ENCODE assay signal across 9 mouse cellular contexts in the genomic region with DNA sequence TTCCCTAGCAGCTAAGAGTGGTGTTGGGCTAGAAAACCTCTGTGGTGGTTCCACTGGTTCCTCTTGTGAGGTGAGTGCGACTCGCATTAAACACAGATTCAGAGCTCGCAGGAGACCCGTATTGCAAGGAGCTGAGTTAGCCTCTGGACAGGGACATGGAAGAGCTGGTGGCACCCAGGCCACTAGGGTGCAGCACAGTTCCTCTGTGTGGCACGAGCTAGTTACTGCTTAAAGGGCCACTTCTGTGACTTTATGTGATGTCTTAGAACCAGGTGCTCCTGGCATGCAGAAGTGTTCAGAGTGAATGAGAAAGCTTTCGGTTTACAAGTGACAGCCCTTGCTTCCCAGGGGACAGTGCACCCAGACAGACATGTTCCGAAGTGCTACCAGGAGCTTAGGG. TPM values are rescaled to one million over a fixed set of nuclear protein-coding genes. Genes with fewer than 3 reads are reported as not detected.
DNase-seq lines count a peak whose midpoint lies in the region; ATAC-seq lines count a peak whose summit lies in the region.
"Had no signal": no experiment of that assay in that cellular context is flagged by ENCODE, and none has a peak within 500 bp of the region (broad histone marks: within the 10 kb centered on the region; RNA-seq: fewer than 3 reads in every experiment).

No protein-coding gene starts in this region.

- no peaks in the 10 kb centered on the region for H3K9me3 ChIP-seq in forebrain, embryonic 14.5 days (replicated peaks; ENCODE audit: control insufficient read depth, low read length)
- no peaks in the 10 kb centered on the region for H3K9me3 ChIP-seq in forebrain, embryonic 15.5 days
- no peaks in the 10 kb centered on the region for H3K9me3 ChIP-seq in lung, embryonic 15.5 days
- H3K9me3 ChIP-seq: midbrain, embryonic 12.5 days had no signal

- H3K4me1 ChIP-seq in forebrain, embryonic 14.5 days (ENCODE audit: control insufficient read depth, insufficient read depth, low read length): no peaks in the 10 kb centered on the region
- H3K4me1 ChIP-seq in forebrain, embryonic 15.5 days: no peaks in the 10 kb centered on the region
- no peaks in the 10 kb centered on the region for H3K4me1 ChIP-seq in lung, embryonic 15.5 days
- H3K4me1 ChIP-seq: midbrain, embryonic 12.5 days had no signal

- no peak for ATAC-seq in forebrain, embryonic 14.5 days
- ATAC-seq in forebrain, embryonic 15.5 days (replicated peaks): no peak
- ATAC-seq in hematopoietic stem cell, adult 5-6 weeks (replicated peaks in 1 of 2; ENCODE audit: insufficient read depth in 1 of 2, low FRiP score in 2 of 2, low TSS enrichment in 1 of 2, low read depth in 1 of 2, poor library complexity in 2 of 2, severe bottlenecking in 2 of 2): peak; percentile 85 to 93
- peak; percentile 33; the same call in 1 of the 2 replicates for ATAC-seq in lung, embryonic 15.5 days (ENCODE audit: borderline replicate concordance, extremely low read depth, low FRiP score, low TSS enrichment)

- DNase-seq in forebrain, embryonic 14.5 days (ENCODE audit: low spot score): peak; percentile 14
- DNase-seq in urinary bladder, postnatal 14 days (ENCODE audit: low spot score): peak; percentile 42
- DNase-seq in urinary bladder, postnatal 4 days (ENCODE audit: low spot score in 2 of 2): no peak
- DNase-seq in spleen, adult 18-20 months: peak; percentile 37 to 70
- no peak for DNase-seq in yolk sac, embryonic 10.5 days (ENCODE audit: low spot score)

- no peak overlapping the region for H3K27ac ChIP-seq in forebrain, embryonic 14.5 days (ENCODE audit: low read depth, low read length)
- no peak overlapping the region for H3K27ac ChIP-seq in forebrain, embryonic 15.5 days (replicated peaks)
- no peak overlapping the region for H3K27ac ChIP-seq in lung, embryonic 15.5 days
- H3K27ac ChIP-seq: midbrain, embryonic 12.5 days had no signal

- WGBS in forebrain, embryonic 14.5 days: 77% methylated on average over 7 of the region's 7 CpGs
- 73% methylated on average over 7 of the region's 7 CpGs for WGBS in forebrain, embryonic 15.5 days
- 71% methylated on average over 7 of the region's 7 CpGs for WGBS in lung, embryonic 15.5 days

- H3K36me3 ChIP-seq in forebrain, embryonic 14.5 days (ENCODE audit: control insufficient read depth, insufficient read depth, low read length): peaks cover 99% of the 10 kb centered on the region
- peaks cover 91% of the 10 kb centered on the region for H3K36me3 ChIP-seq in forebrain, embryonic 15.5 days
- H3K36me3 ChIP-seq in lung, embryonic 15.5 days: peaks cover 95% of the 10 kb centered on the region

- no peak overlapping the region for H3K9ac ChIP-seq in forebrain, embryonic 14.5 days (ENCODE audit: low read length)
- H3K9ac ChIP-seq in forebrain, embryonic 15.5 days (replicated peaks): no peak overlapping the region
- H3K9ac ChIP-seq in lung, embryonic 15.5 days: no peak overlapping the region
- H3K9ac ChIP-seq: midbrain, embryonic 12.5 days had no signal

- no peak overlapping the region for H3K4me3 ChIP-seq in forebrain, embryonic 14.5 days (ENCODE audit: low read depth, low read length)
- no peak overlapping the region for H3K4me3 ChIP-seq in forebrain, embryonic 15.5 days
- H3K4me3 ChIP-seq in lung, embryonic 15.5 days: no peak overlapping the region
- H3K4me3 ChIP-seq: midbrain, embryonic 12.5 days had no signal

- H3K4me2 ChIP-seq in forebrain, embryonic 14.5 days (ENCODE audit: low read length): no peak overlapping the region
- no peak overlapping the region for H3K4me2 ChIP-seq in forebrain, embryonic 15.5 days (replicated peaks)
- no peak overlapping the region for H3K4me2 ChIP-seq in lung, embryonic 15.5 days
- H3K4me2 ChIP-seq: midbrain, embryonic 12.5 days had no signal

- H3K27me3 ChIP-seq in forebrain, embryonic 14.5 days (replicated peaks; ENCODE audit: control insufficient read depth, insufficient read depth, low read length): no peaks in the 10 kb centered on the region
- no peaks in the 10 kb centered on the region for H3K27me3 ChIP-seq in forebrain, embryonic 15.5 days
- no peaks in the 10 kb centered on the region for H3K27me3 ChIP-seq in lung, embryonic 15.5 days
- H3K27me3 ChIP-seq: midbrain, embryonic 12.5 days had no signal

RNA-seq across cellular contexts. Expression of a gene that starts 7.9 kb away (rescaled TPM):
- polyA plus RNA-seq in forebrain, embryonic 14.5 days (2014; fragmentation: Nextera tagmentation; extraction: Ambion mirVana): 37.8 and 38.6 TPM in 2 replicates
- polyA plus RNA-seq in forebrain, embryonic 15.5 days (2015; fragmentation: Nextera tagmentation; extraction: Ambion mirVana): 30.8 and 35.8 TPM in 2 replicates
- 28.4 and 41.6 TPM in 2 replicates for total RNA-seq in hematopoietic stem cell, adult 5-6 weeks (2017)
- 43.2 and 43.4 TPM in 2 replicates for polyA plus RNA-seq in lung, embryonic 15.5 days (2015; fragmentation: Nextera tagmentation; extraction: Ambion mirVana)

RNA-seq across cellular contexts. Expression of a gene that starts 8.0 kb away (rescaled TPM):
- 61.8 and 74.2 TPM in 2 replicates for polyA plus RNA-seq in forebrain, embryonic 14.5 days (2014; fragmentation: Nextera tagmentation; extraction: Ambion mirVana)
- polyA plus RNA-seq in forebrain, embryonic 15.5 days (2015; fragmentation: Nextera tagmentation; extraction: Ambion mirVana): 47.7 and 55.4 TPM in 2 replicates
- 42.8 and 50.7 TPM in 2 replicates for total RNA-seq in hematopoietic stem cell, adult 5-6 weeks (2017)
- 130 and 138 TPM in 2 replicates for polyA plus RNA-seq in lung, embryonic 15.5 days (2015; fragmentation: Nextera tagmentation; extraction: Ambion mirVana)

RNA-seq across cellular contexts. Expression of a gene that starts 15.3 kb away (rescaled TPM):
- 0.10 and 0.28 TPM in 2 replicates for polyA plus RNA-seq in forebrain, embryonic 14.5 days (2014; fragmentation: Nextera tagmentation; extraction: Ambion mirVana)
- 0.05 and 0.09 TPM in 2 replicates for polyA plus RNA-seq in forebrain, embryonic 15.5 days (2015; fragmentation: Nextera tagmentation; extraction: Ambion mirVana)
- 1.0 and 2.7 TPM in 2 replicates for total RNA-seq in hematopoietic stem cell, adult 5-6 weeks (2017)
- polyA plus RNA-seq in lung, embryonic 15.5 days (2015; fragmentation: Nextera tagmentation; extraction: Ambion mirVana): 5.5 and 6.7 TPM in 2 replicates

RNA-seq across cellular contexts. Expression of a gene that starts 33.0 kb away (rescaled TPM):
- 51.5 and 53.1 TPM in 2 replicates for polyA plus RNA-seq in forebrain, embryonic 14.5 days (2014; fragmentation: Nextera tagmentation; extraction: Ambion mirVana)
- 75.9 and 76.8 TPM in 2 replicates for polyA plus RNA-seq in forebrain, embryonic 15.5 days (2015; fragmentation: Nextera tagmentation; extraction: Ambion mirVana)
- total RNA-seq in hematopoietic stem cell, adult 5-6 weeks (2017): 4.8 and 5.3 TPM in 2 replicates
- polyA plus RNA-seq in lung, embryonic 15.5 days (2015; fragmentation: Nextera tagmentation; extraction: Ambion mirVana): 36.5 and 39.6 TPM in 2 replicates

Comparison
In these comparisons a context has a peak if more than half of its experiments do, and no peak if none do; other contexts are left out.
1. DNase-seq: peak in forebrain, embryonic 14.5 days (single experiment), urinary bladder, postnatal 14 days (single experiment) and spleen, adult 18-20 months (2 of 2); none in urinary bladder, postnatal 4 days (0 of 2) and yolk sac, embryonic 10.5 days (single experiment).
2. ATAC-seq: peak in hematopoietic stem cell, adult 5-6 weeks (2 of 2) and lung, embryonic 15.5 days (single experiment); none in forebrain, embryonic 14.5 days (single experiment) and forebrain, embryonic 15.5 days (single experiment).